Mouse (Mus musculus) 3134 (cell line): Measurements from ENCODE around the gene Eif3d.
A peak's percentile ranks its signal among the peaks of the same experiment; 100 is the strongest.

Source experiments
- DNase-seq: peaks from one replicate; pipeline ENCODE4 v3.0.0-alpha.2; 2011; ENCODE audit warnings: low spot score; ENCODE audit not compliant: insufficient read length; ENCODE audit errors: extremely low read depth

Gene Eif3d

GRCm38 (mm10) chr15:77955440-77956403 lies 14.9 kb downstream of the Eif3d start:
- no peak for DNase-seq

- DNase-seq = no peak
These were observed 16.3 kb downstream of the Eif3d start for GRCm38 (mm10) chr15:77954362-77954761.

GRCm38 (mm10) chr15:77952921-77953320 lies 17.7 kb downstream of the Eif3d start:
- no peak for DNase-seq

- DNase-seq = no peak
These were observed 21.6 kb downstream of the Eif3d start for GRCm38 (mm10) chr15:77949061-77949460.

- DNase-seq = peak; percentile 90
These were observed 24.9 kb downstream of the Eif3d start for GRCm38 (mm10) chr15:77945711-77946110.

GRCm38 (mm10) chr15:77941563-77941962 lies 29.1 kb downstream of the Eif3d start:
- DNase-seq = no peak

GRCm38 (mm10) chr15:77938516-77938915 lies 32.1 kb downstream of the Eif3d start:
- peak; percentile 45 for DNase-seq

- DNase-seq = no peak
These were observed 34.8 kb downstream of the Eif3d start for GRCm38 (mm10) chr15:77935673-77936375.

- no peak for DNase-seq
These were observed 35.6 kb downstream of the Eif3d start for GRCm38 (mm10) chr15:77934968-77935367.

- peak; percentile 89 for DNase-seq
These were observed 36.3 kb downstream of the Eif3d start for GRCm38 (mm10) chr15:77934326-77934725.

GRCm38 (mm10) chr15:77933770-77934169 lies 36.8 kb downstream of the Eif3d start:
- peak; percentile 90 for DNase-seq

GRCm38 (mm10) chr15:77933222-77933621 lies 37.4 kb downstream of the Eif3d start:
- DNase-seq = no peak

GRCm38 (mm10) chr15:77931689-77932016 lies 39.0 kb downstream of the Eif3d start:
- DNase-seq = no peak

GRCm38 (mm10) chr15:77930986-77931688 lies 39.5 kb downstream of the Eif3d start:
- no peak for DNase-seq

- DNase-seq = no peak
These were observed 40.8 kb downstream of the Eif3d start for GRCm38 (mm10) chr15:77929804-77930203.

- DNase-seq = peak; percentile 97
These were observed 41.8 kb downstream of the Eif3d start, which contains the start of gene Txn2 for GRCm38 (mm10) chr15:77928673-77929331. Txn2 (minus strand) TSS chr15:77929006.

GRCm38 (mm10) chr15:77928091-77928490 lies 42.5 kb downstream of the Eif3d start:
- no peak for DNase-seq

GRCm38 (mm10) chr15:77926921-77927320 lies 43.7 kb downstream of the Eif3d start:
- no peak for DNase-seq

- no peak for DNase-seq
These were observed 45.4 kb downstream of the Eif3d start for GRCm38 (mm10) chr15:77925195-77925594.

GRCm38 (mm10) chr15:77923267-77924035 lies 47.2 kb downstream of the Eif3d start:
- no peak for DNase-seq
